Mouse (Mus musculus): Measurements from ENCODE around the gene Timm29. TPM values are rescaled to one million over a fixed set of nuclear protein-coding genes. Genes with fewer than 3 reads are reported as not detected.

The Timm29 gene
- polyA plus RNA-seq, 1 experiment = 17.0 TPM

DNA sequence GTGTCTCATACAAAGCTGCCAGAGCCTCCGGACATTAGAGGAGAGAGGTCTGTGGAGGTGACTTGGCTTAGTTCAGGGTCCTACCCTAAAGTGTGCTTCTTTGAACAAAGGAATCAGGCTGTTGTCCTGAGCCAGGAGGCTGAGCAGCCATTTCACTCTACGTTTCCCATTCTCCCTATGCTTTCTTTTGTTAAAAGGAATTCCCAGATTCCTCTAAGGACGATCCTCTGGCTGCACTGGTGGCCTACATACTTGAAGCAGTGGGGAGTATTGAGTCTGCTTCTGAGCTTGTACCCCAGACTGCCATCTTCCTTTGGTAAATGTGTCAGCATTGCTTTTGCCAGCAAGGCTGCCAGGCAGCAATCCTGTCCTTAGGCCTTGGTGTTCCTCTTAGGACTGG is 40.6 kb downstream of the Timm29 start:
- no peaks in the 10 kb centered on the region for H3K4me1 ChIP-seq (ENCODE audit: control insufficient read depth, insufficient read depth, low read length)
- H3K36me3 ChIP-seq (ENCODE audit: control insufficient read depth, insufficient read depth, low read length) = peaks cover 4% of the 10 kb centered on the region
- no peaks in the 10 kb centered on the region for H3K27me3 ChIP-seq (ENCODE audit: control insufficient read depth, insufficient read depth, low read length)
- H3K4me3 ChIP-seq (ENCODE audit: control insufficient read depth, low read depth, low read length) = no peak overlapping the region
- no peak overlapping the region for H3K27ac ChIP-seq (ENCODE audit: control insufficient read depth, insufficient read depth, low read depth, low read length)
- TF ChIP-seq POLR2A (IDR thresholded peaks at IDR 0.05; ENCODE audit: control insufficient read depth, low read depth, low read length) (no peak), CTCF (IDR thresholded peaks at IDR 0.05; ENCODE audit: control insufficient read depth, insufficient read depth, insufficient replicate concordance, low read depth, low read length) (no peak)

DNA sequence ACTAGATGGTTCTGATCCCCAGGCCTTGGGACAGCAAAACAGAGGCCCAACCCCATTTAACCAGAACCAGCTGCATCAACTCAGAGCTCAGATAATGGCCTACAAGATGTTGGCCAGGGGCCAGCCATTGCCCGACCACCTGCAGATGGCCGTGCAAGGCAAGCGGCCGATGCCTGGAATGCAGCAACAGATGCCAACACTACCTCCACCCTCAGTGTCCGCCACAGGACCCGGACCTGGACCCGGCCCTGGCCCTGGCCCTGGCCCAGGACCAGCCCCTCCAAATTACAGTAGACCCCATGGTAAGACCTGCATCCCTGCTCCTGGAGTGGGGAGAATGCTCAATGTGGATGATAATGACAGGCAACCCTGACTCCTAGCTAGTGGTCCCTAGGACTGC is 43.1 kb downstream of the Timm29 start:
- Histone ChIP-seq H3K36me3 (ENCODE audit: control insufficient read depth, insufficient read depth, low read length) (peaks cover 6% of the 10 kb centered on the region), H3K27ac (ENCODE audit: control insufficient read depth, insufficient read depth, low read depth, low read length) (no peak overlapping the region), H3K27me3 (ENCODE audit: control insufficient read depth, insufficient read depth, low read length) (no peaks in the 10 kb centered on the region), H3K4me1 (ENCODE audit: control insufficient read depth, insufficient read depth, low read length) (no peaks in the 10 kb centered on the region), H3K4me3 (ENCODE audit: control insufficient read depth, low read depth, low read length) (no peak overlapping the region)
- TF ChIP-seq POLR2A (IDR thresholded peaks at IDR 0.05; ENCODE audit: control insufficient read depth, low read depth, low read length) (no peak), CTCF (IDR thresholded peaks at IDR 0.05; ENCODE audit: control insufficient read depth, insufficient read depth, insufficient replicate concordance, low read depth, low read length) (no peak)

DNA sequence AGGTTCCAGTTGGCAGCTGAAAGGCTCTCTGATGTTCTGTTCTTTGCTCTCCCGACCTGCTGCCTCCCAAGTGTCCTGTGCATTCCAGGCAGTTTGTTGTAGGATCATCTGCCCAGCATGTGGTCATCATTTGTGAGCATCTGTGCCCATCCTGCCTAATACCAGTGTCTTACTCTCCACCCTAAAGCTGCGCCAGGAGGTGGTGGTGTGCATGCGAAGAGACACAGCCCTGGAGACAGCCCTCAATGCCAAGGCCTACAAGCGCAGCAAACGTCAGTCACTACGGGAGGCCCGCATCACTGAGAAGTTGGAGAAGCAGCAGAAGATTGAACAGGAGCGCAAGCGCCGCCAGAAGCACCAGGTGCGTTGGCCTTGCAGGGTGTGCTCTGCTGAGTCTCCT is 46.5 kb downstream of the Timm29 start:
- Histone ChIP-seq H3K36me3 (ENCODE audit: control insufficient read depth, insufficient read depth, low read length) (peaks cover 10% of the 10 kb centered on the region), H3K4me1 (ENCODE audit: control insufficient read depth, insufficient read depth, low read length) (no peaks in the 10 kb centered on the region), H3K4me3 (ENCODE audit: control insufficient read depth, low read depth, low read length) (no peak overlapping the region), H3K27me3 (ENCODE audit: control insufficient read depth, insufficient read depth, low read length) (no peaks in the 10 kb centered on the region), H3K27ac (ENCODE audit: control insufficient read depth, insufficient read depth, low read depth, low read length) (no peak overlapping the region)
- TF ChIP-seq CTCF (IDR thresholded peaks at IDR 0.05; ENCODE audit: control insufficient read depth, insufficient read depth, insufficient replicate concordance, low read depth, low read length) (no peak), POLR2A (IDR thresholded peaks at IDR 0.05; ENCODE audit: control insufficient read depth, low read depth, low read length) (no peak)

Other genes with a start within 250 kb of the Timm29 start
- gene Ilf3, start 224.9 kb upstream of the Timm29 start, polyA plus RNA-seq (2012; rRNA removed) = 81.9 and 82.1 TPM in 2 replicates
- gene Qtrt1, start 180.9 kb upstream of the Timm29 start, polyA plus RNA-seq (2012; rRNA removed) = 19.6 and 23.2 TPM in 2 replicates
- 158 and 183 TPM in 2 replicates for gene Dnm2, start 167.8 kb upstream of the Timm29 start, polyA plus RNA-seq (2012; rRNA removed)
- gene Tmed1, start 82.5 kb upstream of the Timm29 start, polyA plus RNA-seq (2012; rRNA removed) = 21.3 and 22.4 TPM in 2 replicates
- 0.17 and 0.23 TPM in 2 replicates for gene AB124611, start 66.5 kb upstream of the Timm29 start, polyA plus RNA-seq (2012; rRNA removed)
- 240 and 245 TPM in 2 replicates for gene Carm1, start 45.8 kb upstream of the Timm29 start, polyA plus RNA-seq (2012; rRNA removed)
- 33.8 and 35.6 TPM in 2 replicates for gene Yipf2, start 106 bp downstream of the Timm29 start, polyA plus RNA-seq (2012; rRNA removed)
- gene Smarca4, start 23.4 kb downstream of the Timm29 start, polyA plus RNA-seq (2012; rRNA removed) = 44.4 and 45.4 TPM in 2 replicates
- gene Ldlr, start 130.8 kb downstream of the Timm29 start, polyA plus RNA-seq (2012; rRNA removed) = 2.9 TPM in 2 replicates
- gene Spc24, start 167.6 kb downstream of the Timm29 start, polyA plus RNA-seq (2012; rRNA removed) = 16.5 and 17.1 TPM in 2 replicates
- gene Kank2, start 206.0 kb downstream of the Timm29 start, polyA plus RNA-seq (2012; rRNA removed) = 6.7 and 6.9 TPM in 2 replicates
- not detected in 2 replicates for gene Angptl8, start 242.8 kb downstream of the Timm29 start, polyA plus RNA-seq (2012; rRNA removed)